Mouse (Mus musculus): Measurements from ENCODE around the gene Znrf1. TPM values are rescaled to one million over a fixed set of nuclear protein-coding genes. Genes with fewer than 3 reads are reported as not detected.

Gene Znrf1
- polyA plus RNA-seq, 1 experiment from 2014 or later: 64.1 TPM

DNA sequence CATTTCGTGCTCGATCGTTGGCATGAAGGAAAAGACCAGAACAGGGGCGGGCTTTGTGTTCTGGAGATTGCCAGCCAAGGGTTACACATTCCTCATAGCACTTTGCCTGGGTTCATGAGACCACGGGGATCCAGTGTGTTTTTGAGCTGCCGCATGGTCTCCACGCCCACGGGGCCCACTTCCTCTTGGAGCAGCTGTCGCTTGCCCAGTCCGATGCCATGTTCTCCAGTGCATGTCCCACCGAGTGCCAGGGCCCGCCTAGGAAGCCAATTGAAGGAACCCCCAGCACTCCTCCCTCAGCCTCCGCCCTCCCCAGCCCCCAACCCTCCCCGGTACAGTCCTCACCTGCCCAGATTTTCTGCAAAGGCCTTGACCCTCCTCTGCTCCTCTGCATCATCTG, 91.0 kb downstream of the Znrf1 start:
- 93% methylated on average over 14 of the region's 14 CpGs for WGBS

GRCm38 (mm10) chr8:111627923-111628322, 92.0 kb downstream of the Znrf1 start:
- WGBS: 98% methylated on average over 9 of the region's 9 CpGs
- Histone ChIP-seq H3K9me3 (ENCODE audit: control insufficient read depth, low read length) (no peaks in the 10 kb centered on the region), H3K36me3 (ENCODE audit: control insufficient read depth, insufficient read depth, low read length) (no peaks in the 10 kb centered on the region; the same call in 1 of the 2 replicates), H3K9ac (ENCODE audit: low read length) (no peak overlapping the region), H3K4me2 (ENCODE audit: low read depth, low read length, severe bottlenecking) (no peak overlapping the region), H3K4me3 (ENCODE audit: low read depth, low read length) (no peak overlapping the region), H3K27me3 (ENCODE audit: control insufficient read depth, insufficient read depth, low read length) (no peaks in the 10 kb centered on the region), H3K4me1 (replicated peaks; ENCODE audit: control insufficient read depth, insufficient read depth, low read length) (no peaks in the 10 kb centered on the region), H3K27ac (ENCODE audit: low read depth, low read length) (no peak overlapping the region)
- DNase-seq (ENCODE audit: low spot score) (no peak), ATAC-seq (replicated peaks; ENCODE audit: low FRiP score) (no peak)

More for the DNA sequence above, 91.0 kb downstream of the Znrf1 start:
- Histone ChIP-seq H3K36me3 (ENCODE audit: control insufficient read depth, insufficient read depth, low read length) (no peaks in the 10 kb centered on the region; the same call in 1 of the 2 replicates), H3K9me3 (ENCODE audit: control insufficient read depth, low read length) (no peaks in the 10 kb centered on the region), H3K4me1 (replicated peaks; ENCODE audit: control insufficient read depth, insufficient read depth, low read length) (no peaks in the 10 kb centered on the region), H3K27ac (ENCODE audit: low read depth, low read length) (no peak overlapping the region), H3K9ac (ENCODE audit: low read length) (no peak overlapping the region), H3K4me2 (ENCODE audit: low read depth, low read length, severe bottlenecking) (no peak overlapping the region), H3K27me3 (ENCODE audit: control insufficient read depth, insufficient read depth, low read length) (no peaks in the 10 kb centered on the region), H3K4me3 (ENCODE audit: low read depth, low read length) (no peak overlapping the region)
- DNase-seq (ENCODE audit: low spot score) (no peak), ATAC-seq (replicated peaks; ENCODE audit: low FRiP score) (no peak)

GRCm38 (mm10) chr8:111628401-111628800, 92.5 kb downstream of the Znrf1 start:
- Histone ChIP-seq H3K4me2 (ENCODE audit: low read depth, low read length, severe bottlenecking) (no peak overlapping the region), H3K27me3 (ENCODE audit: control insufficient read depth, insufficient read depth, low read length) (no peaks in the 10 kb centered on the region), H3K36me3 (ENCODE audit: control insufficient read depth, insufficient read depth, low read length) (no peaks in the 10 kb centered on the region; the same call in 1 of the 2 replicates), H3K9me3 (ENCODE audit: control insufficient read depth, low read length) (no peaks in the 10 kb centered on the region), H3K4me3 (ENCODE audit: low read depth, low read length) (no peak overlapping the region), H3K4me1 (replicated peaks; ENCODE audit: control insufficient read depth, insufficient read depth, low read length) (no peaks in the 10 kb centered on the region), H3K27ac (ENCODE audit: low read depth, low read length) (no peak overlapping the region), H3K9ac (ENCODE audit: low read length) (no peak overlapping the region)
- WGBS: 95% methylated on average over 12 of the region's 12 CpGs
- ATAC-seq (replicated peaks; ENCODE audit: low FRiP score) (no peak), DNase-seq (ENCODE audit: low spot score) (no peak)

GRCm38 (mm10) chr8:111628894-111629501, 93.1 kb downstream of the Znrf1 start:
- no peak overlapping the region for H3K9ac ChIP-seq (ENCODE audit: low read length)
- 90% methylated on average over 19 of the region's 19 CpGs for WGBS

DNA sequence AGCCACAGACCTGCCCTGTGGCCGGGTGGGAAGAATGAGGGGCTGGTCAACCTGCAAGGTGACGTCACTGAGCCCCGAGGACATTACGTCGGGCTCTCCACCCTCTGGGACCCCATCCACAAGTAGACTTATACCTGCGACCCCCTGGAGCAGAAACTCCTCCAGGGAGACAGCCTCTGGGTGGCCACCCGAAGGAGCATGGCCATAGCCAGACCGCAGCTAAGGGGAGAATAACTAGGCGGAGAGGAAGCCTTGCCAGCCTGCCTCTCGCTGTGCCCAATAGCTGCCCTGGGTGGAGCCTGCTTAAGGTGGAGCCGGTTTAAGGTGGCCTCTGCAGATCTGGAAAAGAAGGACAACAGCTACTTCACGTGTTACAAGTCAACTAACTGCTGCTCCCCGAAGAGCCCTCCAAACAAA, 94.2 kb downstream of the Znrf1 start, which contains the start of gene Ldhd:
TSS of gene Ldhd (minus strand) at position 270 of the 417 bp plus-strand sequence.
- DNase-seq (ENCODE audit: low spot score): no peak
- WGBS: 33% methylated on average over 13 of the region's 13 CpGs
- Histone ChIP-seq H3K4me1 (replicated peaks; ENCODE audit: control insufficient read depth, insufficient read depth, low read length) (no peaks in the 10 kb centered on the region), H3K9me3 (ENCODE audit: control insufficient read depth, low read length) (no peaks in the 10 kb centered on the region), H3K27ac (ENCODE audit: low read depth, low read length) (no peak within 1 kb of the TSS), H3K36me3 (ENCODE audit: control insufficient read depth, insufficient read depth, low read length) (no peaks in the 10 kb centered on the region; the same call in 1 of the 2 replicates), H3K4me2 (ENCODE audit: low read depth, low read length, severe bottlenecking) (peak within 1 kb of the TSS; percentile 35; the same call in 1 of the 2 replicates), H3K9ac (ENCODE audit: low read length) (no peak within 1 kb of the TSS), H3K4me3 (ENCODE audit: low read depth, low read length) (no peak within 1 kb of the TSS), H3K27me3 (ENCODE audit: control insufficient read depth, insufficient read depth, low read length) (no peaks in the 10 kb centered on the region)
- ATAC-seq (replicated peaks; ENCODE audit: low FRiP score): no peak

More at GRCm38 (mm10) chr8:111628894-111629501, 93.1 kb downstream of the Znrf1 start:
- no peaks in the 10 kb centered on the region for H3K4me1 ChIP-seq (replicated peaks; ENCODE audit: control insufficient read depth, insufficient read depth, low read length)
- no peak overlapping the region for H3K4me2 ChIP-seq (ENCODE audit: low read depth, low read length, severe bottlenecking)
- H3K9me3 ChIP-seq (ENCODE audit: control insufficient read depth, low read length): no peaks in the 10 kb centered on the region
- DNase-seq (ENCODE audit: low spot score): no peak
- no peak for ATAC-seq (replicated peaks; ENCODE audit: low FRiP score)
- no peaks in the 10 kb centered on the region for H3K27me3 ChIP-seq (ENCODE audit: control insufficient read depth, insufficient read depth, low read length)
- no peak overlapping the region for H3K27ac ChIP-seq (ENCODE audit: low read depth, low read length)
- H3K36me3 ChIP-seq (ENCODE audit: control insufficient read depth, insufficient read depth, low read length): no peaks in the 10 kb centered on the region; the same call in 1 of the 2 replicates
- no peak overlapping the region for H3K4me3 ChIP-seq (ENCODE audit: low read depth, low read length)

DNA sequence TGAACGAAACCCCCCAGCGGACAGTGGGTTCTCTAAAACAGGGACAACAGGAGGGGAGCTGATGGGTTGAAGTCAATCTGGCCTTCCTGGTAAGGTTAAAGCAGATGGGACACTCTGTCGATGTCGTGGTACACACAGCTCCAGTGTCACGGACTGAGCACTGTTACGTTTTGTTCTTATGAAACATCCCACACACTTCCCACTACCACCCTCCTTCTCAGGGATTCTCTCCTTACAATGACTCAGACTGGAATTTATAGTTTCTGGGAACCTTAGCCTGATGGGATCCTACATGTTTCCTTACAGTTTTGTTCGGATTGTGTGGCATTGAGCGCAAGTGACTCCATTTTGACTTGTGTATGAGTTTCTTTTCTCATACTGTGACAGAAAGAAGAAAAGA, 95.7 kb downstream of the Znrf1 start:
- H3K4me3 ChIP-seq (ENCODE audit: low read depth, low read length): no peak overlapping the region
- H3K4me2 ChIP-seq (ENCODE audit: low read depth, low read length, severe bottlenecking): no peak overlapping the region
- H3K36me3 ChIP-seq (ENCODE audit: control insufficient read depth, insufficient read depth, low read length): no peaks in the 10 kb centered on the region
- DNase-seq (ENCODE audit: low spot score): no peak
- no peak overlapping the region for H3K27ac ChIP-seq (ENCODE audit: low read depth, low read length)
- ATAC-seq (replicated peaks; ENCODE audit: low FRiP score): no peak
- H3K9me3 ChIP-seq (ENCODE audit: control insufficient read depth, low read length): no peaks in the 10 kb centered on the region
- WGBS: 92% methylated on average over 8 of the region's 8 CpGs
- no peak overlapping the region for H3K9ac ChIP-seq (ENCODE audit: low read length)
- H3K4me1 ChIP-seq (replicated peaks; ENCODE audit: control insufficient read depth, insufficient read depth, low read length): no peaks in the 10 kb centered on the region
- no peaks in the 10 kb centered on the region for H3K27me3 ChIP-seq (ENCODE audit: control insufficient read depth, insufficient read depth, low read length)

GRCm38 (mm10) chr8:111632976-111633375, 97.1 kb downstream of the Znrf1 start:
- Histone ChIP-seq H3K4me1 (replicated peaks; ENCODE audit: control insufficient read depth, insufficient read depth, low read length) (no peaks in the 10 kb centered on the region), H3K27me3 (ENCODE audit: control insufficient read depth, insufficient read depth, low read length) (no peaks in the 10 kb centered on the region), H3K9me3 (ENCODE audit: control insufficient read depth, low read length) (no peaks in the 10 kb centered on the region), H3K36me3 (ENCODE audit: control insufficient read depth, insufficient read depth, low read length) (no peaks in the 10 kb centered on the region), H3K4me2 (ENCODE audit: low read depth, low read length, severe bottlenecking) (no peak overlapping the region), H3K27ac (ENCODE audit: low read depth, low read length) (no peak overlapping the region), H3K9ac (ENCODE audit: low read length) (no peak overlapping the region), H3K4me3 (ENCODE audit: low read depth, low read length) (no peak overlapping the region)
- no peak for DNase-seq (ENCODE audit: low spot score)
- no peak for ATAC-seq (replicated peaks; ENCODE audit: low FRiP score)
- WGBS: 95% methylated on average over 3 of the region's 3 CpGs

GRCm38 (mm10) chr8:111638086-111638485, 102.2 kb downstream of the Znrf1 start:
- Histone ChIP-seq H3K36me3 (ENCODE audit: control insufficient read depth, insufficient read depth, low read length) (no peaks in the 10 kb centered on the region), H3K4me1 (replicated peaks; ENCODE audit: control insufficient read depth, insufficient read depth, low read length) (no peaks in the 10 kb centered on the region), H3K27ac (ENCODE audit: low read depth, low read length) (no peak overlapping the region), H3K9me3 (ENCODE audit: control insufficient read depth, low read length) (no peaks in the 10 kb centered on the region), H3K4me3 (ENCODE audit: low read depth, low read length) (no peak overlapping the region), H3K27me3 (ENCODE audit: control insufficient read depth, insufficient read depth, low read length) (no peaks in the 10 kb centered on the region), H3K4me2 (ENCODE audit: low read depth, low read length, severe bottlenecking) (no peak overlapping the region), H3K9ac (ENCODE audit: low read length) (no peak overlapping the region)
- no peak for ATAC-seq (replicated peaks; ENCODE audit: low FRiP score)
- DNase-seq (ENCODE audit: low spot score): no peak

DNA sequence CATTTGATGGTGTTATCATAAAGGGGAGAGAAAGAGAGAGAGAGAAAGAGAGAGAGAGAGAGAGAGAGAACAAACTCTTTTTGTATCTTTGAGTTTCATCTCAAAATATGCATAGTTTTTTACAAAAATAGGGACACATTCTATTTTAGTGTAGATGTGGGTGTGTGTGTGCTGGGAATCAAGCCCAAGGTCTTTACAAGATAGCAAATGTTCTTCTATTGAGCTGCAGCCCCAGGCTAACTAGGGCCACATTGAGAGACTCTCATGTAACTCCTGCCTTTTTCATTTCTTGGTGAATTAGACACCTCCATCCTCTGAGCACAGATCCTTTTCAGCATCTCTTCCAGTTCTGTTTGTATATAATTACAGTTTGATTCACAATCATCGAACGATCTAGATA, 105.2 kb downstream of the Znrf1 start:
- Histone ChIP-seq H3K27me3 (ENCODE audit: control insufficient read depth, insufficient read depth, low read length) (no peaks in the 10 kb centered on the region), H3K36me3 (ENCODE audit: control insufficient read depth, insufficient read depth, low read length) (no peaks in the 10 kb centered on the region), H3K4me2 (ENCODE audit: low read depth, low read length, severe bottlenecking) (no peak overlapping the region), H3K9ac (ENCODE audit: low read length) (no peak overlapping the region), H3K4me3 (ENCODE audit: low read depth, low read length) (no peak overlapping the region), H3K9me3 (ENCODE audit: control insufficient read depth, low read length) (no peaks in the 10 kb centered on the region), H3K4me1 (replicated peaks; ENCODE audit: control insufficient read depth, insufficient read depth, low read length) (no peaks in the 10 kb centered on the region), H3K27ac (ENCODE audit: low read depth, low read length) (no peak overlapping the region)
- ATAC-seq (replicated peaks; ENCODE audit: low FRiP score) (no peak), DNase-seq (ENCODE audit: low spot score) (no peak)
- WGBS: 94% methylated on average over 2 of the region's 2 CpGs
